Mouse (Mus musculus) G1E (cell line): ENCODE measurements at regions not wholly inside any gene's neighbourhood (a gene's known extent, or its start where the extent isn't known, plus 50 kb on each side); places are given as distances from the start of the nearest gene placed in this dataset.
A peak's percentile ranks its signal among the peaks of the same experiment; 100 is the strongest.

Experiments used
- ATAC-seq: 2 replicates; pipeline ENCODE4 v1.8.0; 2016; ENCODE audit warnings: mild to moderate bottlenecking; ENCODE audit not compliant: insufficient number of reproducible peaks, poor library complexity, low FRiP score, severe bottlenecking; ENCODE audit errors: extremely low read depth
- DNase-seq: peaks from one replicate; pipeline ENCODE4 v3.0.0; 2012; ENCODE audit warnings: low spot score
- H3K27me3 ChIP-seq: 2 replicates; pipeline ENCODE4 v1.6.1; 2012; ENCODE audit warnings: mild to moderate bottlenecking, low read length, inconsistent platforms; ENCODE audit not compliant: insufficient read depth
- H3K36me3 ChIP-seq: replicated peaks from 2 replicates; pipeline ENCODE3; 2012; ENCODE audit warnings: mild to moderate bottlenecking, inconsistent platforms
- H3K4me1 ChIP-seq: 2 replicates; pipeline ENCODE4 v1.6.1; 2012; ENCODE audit warnings: low read depth, low read length, inconsistent platforms, mixed read lengths; ENCODE audit not compliant: insufficient read depth
- H3K4me3 ChIP-seq: 2 replicates; pipeline ENCODE4 v1.5.1; 2012; ENCODE audit warnings: low read depth, mild to moderate bottlenecking, inconsistent platforms, low read length, moderate library complexity, mixed read lengths
- H3K9me3 ChIP-seq: replicated peaks from 2 replicates; pipeline ENCODE4 v1.6.1; 2012; ENCODE audit warnings: inconsistent platforms
- CTCF ChIP-seq: IDR thresholded peaks from 2 replicates; pipeline ENCODE4 v1.5.1; 2012; ENCODE audit warnings: low read depth, low read length, inconsistent platforms, mixed read lengths
- GATA1 ChIP-seq: IDR thresholded peaks from 2 replicates; pipeline ENCODE4 v1.6.1; 2012; ENCODE audit warnings: borderline replicate concordance, low read length, inconsistent platforms, mixed read lengths
- GATA2 ChIP-seq: IDR thresholded peaks from 2 replicates; pipeline ENCODE4 v1.6.1; 2012; ENCODE audit warnings: low read depth, low read length, inconsistent platforms, borderline replicate concordance
- POLR2AphosphoS5 ChIP-seq: IDR thresholded peaks from 2 replicates; pipeline ENCODE4 v1.6.1; 2012; ENCODE audit warnings: low read depth, low read length, inconsistent platforms; ENCODE audit not compliant: insufficient replicate concordance
- TAL1 ChIP-seq: conservative IDR thresholded peaks from 2 replicates; pipeline ENCODE4 v1.6.1; 2012; ENCODE audit warnings: low read depth, low read length, inconsistent platforms, mixed read lengths

DNA sequence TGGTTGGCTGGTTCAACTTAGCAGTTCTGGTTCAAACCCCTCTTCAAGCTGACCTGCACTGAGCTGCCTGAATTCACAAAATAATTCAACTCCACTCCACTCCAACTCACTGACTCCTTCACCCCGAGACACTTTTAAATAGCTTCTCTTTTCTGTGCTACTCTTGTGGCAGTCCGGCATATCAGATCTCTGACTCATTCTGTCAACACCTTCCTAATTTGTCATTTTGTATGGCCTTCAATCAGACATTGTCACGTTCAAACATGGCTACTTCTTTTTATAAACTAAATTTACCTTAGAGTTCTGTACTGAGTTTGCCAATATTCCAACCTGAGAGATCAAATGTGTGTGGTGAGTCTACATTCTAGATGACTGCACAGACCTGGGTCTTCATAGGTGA is 579.1 kb downstream of the Slitrk1 start:
- H3K4me1 ChIP-seq, result no peaks in the 10 kb centered on the region
- ATAC-seq, result no peak
- H3K4me3 ChIP-seq, result no peak overlapping the region
- no peaks in the 10 kb centered on the region for H3K36me3 ChIP-seq
- DNase-seq, result no peak
- TF ChIP-seq POLR2AphosphoS5 (no peak), TAL1 (no peak), GATA2 (no peak)
- 0 out of 2 replicates have a peak, but pooled peaks cover 2% of the 10 kb centered on the region for H3K9me3 ChIP-seq
- H3K27me3 ChIP-seq, result no peaks in the 10 kb centered on the region

DNA sequence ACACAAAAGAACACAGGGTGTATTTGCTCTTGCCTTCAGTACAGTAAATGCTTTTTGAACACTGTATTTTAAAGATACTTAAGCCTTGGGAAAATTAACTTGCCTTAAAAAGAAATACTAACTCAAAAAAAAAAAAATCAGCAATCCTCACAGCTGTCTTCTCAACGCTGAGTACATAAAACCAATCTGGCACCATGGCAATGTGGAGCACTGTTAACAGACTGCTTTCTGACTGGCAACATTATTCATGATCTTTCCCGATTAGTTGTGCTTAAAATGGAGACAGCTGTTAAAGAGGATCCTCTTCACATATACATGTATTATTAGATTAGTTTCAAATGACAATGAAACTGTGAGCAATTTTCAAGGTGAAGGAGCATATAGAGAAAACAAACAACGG is 587.5 kb downstream of the Slitrk1 start:
- Histone ChIP-seq H3K27me3 (no peaks in the 10 kb centered on the region), H3K9me3 (peaks cover 2% of the 10 kb centered on the region; the same call in 1 of the 2 replicates), H3K4me1 (no peaks in the 10 kb centered on the region), H3K4me3 (no peak overlapping the region), H3K36me3 (no peaks in the 10 kb centered on the region)
- DNase-seq, result no peak
- TF ChIP-seq POLR2AphosphoS5, result no peak
- TF ChIP-seq GATA2, result no peak
- TF ChIP-seq CTCF, result no peak
- no peak for TF ChIP-seq TAL1
- TF ChIP-seq GATA1, result no peak
- ATAC-seq, result no peak

GRCm38 (mm10) chr14:108323364-108324037 is 590.5 kb downstream of the Slitrk1 start:
- H3K9me3 ChIP-seq, result peaks cover 7% of the 10 kb centered on the region; the same call in 1 of the 2 replicates
- no peak for TF ChIP-seq GATA1
- no peak for TF ChIP-seq GATA2
- no peak for TF ChIP-seq POLR2AphosphoS5
- TF ChIP-seq CTCF, result no peak
- no peak for TF ChIP-seq TAL1
- no peak for DNase-seq
- H3K4me1 ChIP-seq, result no peaks in the 10 kb centered on the region
- no peaks in the 10 kb centered on the region for H3K27me3 ChIP-seq
- H3K36me3 ChIP-seq, result no peaks in the 10 kb centered on the region
- H3K4me3 ChIP-seq, result no peak overlapping the region
- ATAC-seq, result no peak

DNA sequence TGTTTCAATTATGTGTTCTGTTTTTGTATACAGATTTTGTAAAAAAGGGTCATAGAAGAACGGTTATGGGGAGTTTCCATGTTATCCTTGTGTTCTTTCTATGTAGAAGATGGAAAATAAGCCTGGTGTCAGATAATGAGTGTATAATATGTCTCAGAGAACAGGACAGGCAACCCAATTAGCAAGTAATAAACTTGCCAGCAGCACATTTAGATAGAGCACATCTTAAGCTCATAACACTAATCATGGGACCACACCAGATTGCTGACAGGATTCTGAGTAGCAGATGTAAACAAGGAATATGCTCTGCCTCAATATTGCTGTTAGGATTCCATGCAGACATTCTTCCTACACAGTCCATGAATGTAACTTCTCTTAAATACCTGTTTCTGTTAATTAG is 606.3 kb downstream of the Slitrk1 start:
- Histone ChIP-seq H3K9me3 (peaks cover 10% of the 10 kb centered on the region), H3K4me3 (no peak overlapping the region), H3K4me1 (no peaks in the 10 kb centered on the region), H3K27me3 (no peaks in the 10 kb centered on the region), H3K36me3 (no peaks in the 10 kb centered on the region)
- DNase-seq (no peak), ATAC-seq (peak; percentile 2; the same call in 1 of the 2 replicates)
- TF ChIP-seq GATA2 (no peak), POLR2AphosphoS5 (no peak), TAL1 (no peak), CTCF (no peak), GATA1 (no peak)

DNA sequence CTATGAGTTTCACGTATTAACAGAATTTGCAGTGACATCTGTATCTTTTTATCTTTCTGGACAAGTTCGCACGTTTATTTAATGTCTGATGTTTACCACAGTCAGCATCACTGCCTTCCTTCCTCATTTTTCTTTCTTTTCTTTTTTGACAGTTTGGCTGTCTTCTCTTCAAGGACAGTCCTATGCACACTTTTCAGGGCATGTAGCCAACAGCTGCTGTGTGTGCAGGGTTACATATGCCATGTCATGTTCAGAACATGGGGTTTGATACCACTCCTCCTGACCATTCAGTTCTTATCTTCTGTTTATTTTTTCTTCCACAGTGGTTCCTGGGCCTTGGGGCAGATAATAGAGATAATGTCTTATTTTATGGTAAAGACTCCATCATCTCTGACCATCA is 634.3 kb downstream of the Slitrk1 start:
- Histone ChIP-seq H3K9me3 (peaks cover 5% of the 10 kb centered on the region; the same call in 1 of the 2 replicates), H3K4me3 (no peak overlapping the region), H3K36me3 (no peaks in the 10 kb centered on the region), H3K4me1 (no peaks in the 10 kb centered on the region), H3K27me3 (no peaks in the 10 kb centered on the region)
- DNase-seq (no peak), ATAC-seq (no peak)
- TF ChIP-seq GATA2 (no peak), POLR2AphosphoS5 (no peak), TAL1 (no peak), CTCF (no peak), GATA1 (no peak)

DNA sequence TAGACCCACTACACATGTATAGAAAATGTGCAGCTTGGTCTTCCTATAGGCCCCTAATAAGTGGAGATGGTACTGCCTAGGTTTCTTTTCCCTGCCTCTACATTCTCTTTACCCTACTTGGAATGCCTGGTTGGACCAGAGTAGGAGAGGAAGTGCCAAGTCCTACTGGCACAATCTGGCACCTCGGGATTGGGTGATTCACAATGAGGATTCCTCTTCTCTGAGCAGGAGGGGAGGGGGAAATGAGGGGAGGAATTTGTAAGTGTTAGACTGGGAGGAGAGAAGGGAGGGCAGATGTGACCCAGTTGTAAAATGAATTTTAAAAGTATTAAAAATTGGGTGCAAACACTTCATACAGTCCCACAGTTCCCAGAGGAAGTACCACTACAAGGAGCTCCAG is 652.9 kb downstream of the Slitrk1 start:
- DNase-seq, result no peak
- H3K9me3 ChIP-seq, result peaks cover 13% of the 10 kb centered on the region
- H3K36me3 ChIP-seq, result no peaks in the 10 kb centered on the region
- TF ChIP-seq CTCF (no peak), GATA2 (no peak)
- ATAC-seq, result no peak
- no peaks in the 10 kb centered on the region for H3K27me3 ChIP-seq
- H3K4me1 ChIP-seq, result no peaks in the 10 kb centered on the region
- no peak overlapping the region for H3K4me3 ChIP-seq

DNA sequence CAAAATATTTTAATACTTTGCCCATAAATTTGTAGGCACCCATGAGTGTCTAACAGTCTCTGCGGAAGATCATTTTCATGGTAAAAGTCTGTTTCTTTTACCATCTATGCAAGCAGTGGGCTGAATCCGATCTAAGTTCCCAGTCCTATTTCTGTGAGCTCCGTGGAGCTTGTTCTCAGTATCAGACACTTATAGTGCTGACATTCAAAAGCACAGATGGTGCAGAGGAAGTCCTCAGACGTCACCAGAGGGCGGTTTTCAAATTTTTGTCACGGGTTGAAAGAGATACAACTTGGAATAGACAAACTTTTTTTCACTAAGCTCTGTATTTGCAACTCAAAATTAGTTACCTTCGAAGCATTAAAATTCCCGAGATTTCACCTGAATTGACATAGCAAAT is 666.6 kb downstream of the Slitrk1 start:
- Histone ChIP-seq H3K27me3 (no peaks in the 10 kb centered on the region), H3K9me3 (peaks cover 6% of the 10 kb centered on the region), H3K4me3 (no peak overlapping the region), H3K36me3 (no peaks in the 10 kb centered on the region), H3K4me1 (no peaks in the 10 kb centered on the region)
- TF ChIP-seq GATA2, result no peak
- ATAC-seq (no peak), DNase-seq (no peak)
